Mouse (Mus musculus): ENCODE measurements around the gene Kcnj12.

Gene Kcnj12

GRCm38 (mm10) chr11:61022550-61023391 lies at the start of gene Kcnj12:
Kcnj12 (plus strand) TSS chr11:61022564.
- DNase-seq (ENCODE audit: low spot score), result no peak

DNA sequence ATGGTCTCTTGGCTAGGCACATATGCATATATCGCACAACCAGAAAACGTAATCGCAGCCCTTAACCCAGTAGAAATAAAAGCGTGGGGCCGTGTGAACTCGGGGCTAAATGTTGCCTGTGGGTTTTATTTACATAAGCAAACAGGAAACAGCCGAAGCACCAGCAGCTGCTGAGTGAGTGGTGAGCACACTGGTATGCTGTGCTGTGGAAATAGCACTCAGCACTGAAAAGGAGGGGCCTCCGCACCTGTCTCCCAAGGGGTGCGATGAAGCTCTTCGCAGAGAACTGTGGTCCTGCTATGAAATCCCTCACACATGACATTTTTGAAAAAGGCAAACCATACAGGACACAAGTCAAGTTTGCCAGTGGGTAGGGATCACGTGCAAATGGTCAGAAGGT lies 47.3 kb upstream of the Kcnj12 start:
- no peak for DNase-seq (ENCODE audit: low spot score)

GRCm38 (mm10) chr11:60976234-60976633 lies 46.1 kb upstream of the Kcnj12 start:
- DNase-seq (ENCODE audit: low spot score), result no peak

GRCm38 (mm10) chr11:60976742-60977141 lies 45.6 kb upstream of the Kcnj12 start:
- DNase-seq (ENCODE audit: low spot score), result peak; percentile 26

GRCm38 (mm10) chr11:60977153-60977552 lies 45.2 kb upstream of the Kcnj12 start:
- no peak for DNase-seq (ENCODE audit: low spot score)

DNA sequence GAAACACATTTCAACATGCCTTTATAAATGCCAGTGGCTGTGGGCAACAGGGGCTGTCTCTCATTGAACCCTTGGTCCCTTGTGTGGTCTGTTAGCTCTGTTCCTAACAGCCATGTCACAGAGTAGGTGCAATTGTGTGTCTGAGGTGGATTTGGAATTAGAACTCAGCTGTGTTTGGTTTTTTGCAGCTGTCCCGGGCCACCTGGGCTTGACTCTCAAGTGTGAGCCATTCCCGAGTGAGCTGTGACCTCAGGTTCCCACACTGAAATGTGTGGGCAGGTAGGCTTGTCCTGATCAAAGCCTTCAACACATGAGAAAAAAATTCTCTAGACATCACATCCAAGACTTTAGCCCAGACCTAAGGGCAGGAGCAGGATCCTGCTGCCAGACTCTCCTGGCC lies 43.7 kb upstream of the Kcnj12 start:
- DNase-seq (ENCODE audit: low spot score), result no peak

DNA sequence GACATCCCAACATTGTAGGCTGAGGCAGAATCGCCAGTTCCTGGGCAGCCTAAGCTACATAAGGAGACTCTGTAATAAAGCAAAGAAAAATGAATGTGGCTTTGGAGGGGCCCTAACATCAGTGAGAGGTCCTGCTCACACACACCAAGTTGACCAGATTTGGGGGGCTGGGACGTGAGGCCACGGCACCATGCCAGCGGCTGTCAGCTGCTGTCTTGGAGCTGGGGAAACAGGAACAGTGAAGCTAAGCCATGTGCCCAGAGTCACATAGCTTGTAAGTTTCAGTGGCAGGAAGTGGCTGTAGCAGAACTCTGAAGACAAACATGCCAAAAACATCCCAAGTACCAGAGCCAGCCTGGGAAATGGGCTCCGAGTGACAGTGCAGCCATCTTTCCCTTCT lies 42.6 kb upstream of the Kcnj12 start:
- DNase-seq (ENCODE audit: low spot score), result no peak

- no peak for DNase-seq (ENCODE audit: low spot score)
Observed at GRCm38 (mm10) chr11:60981693-60982486, 40.5 kb upstream of the Kcnj12 start.

- no peak for DNase-seq (ENCODE audit: low spot score)
Observed at GRCm38 (mm10) chr11:60984912-60985558, 37.3 kb upstream of the Kcnj12 start.

DNA sequence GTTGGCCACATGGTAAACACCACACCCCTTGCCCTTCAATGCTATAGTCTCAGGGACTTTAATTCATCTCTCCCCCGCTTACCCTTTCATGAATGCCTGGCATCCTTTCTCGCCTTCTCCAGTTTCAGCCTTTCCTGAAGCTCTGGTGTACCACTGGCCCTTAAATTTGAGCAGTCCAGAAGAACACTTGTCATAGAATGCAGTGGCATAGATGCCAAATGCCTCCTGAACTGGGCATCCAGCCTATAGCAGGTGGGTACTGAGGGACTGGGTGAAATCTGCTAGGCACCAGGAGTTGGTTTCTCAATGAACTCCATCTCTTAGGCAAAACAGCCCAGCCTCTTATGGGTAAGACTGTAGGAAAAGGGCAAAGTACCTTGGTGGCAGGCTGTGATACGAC lies 31.9 kb upstream of the Kcnj12 start:
- no peak for DNase-seq (ENCODE audit: low spot score)

DNA sequence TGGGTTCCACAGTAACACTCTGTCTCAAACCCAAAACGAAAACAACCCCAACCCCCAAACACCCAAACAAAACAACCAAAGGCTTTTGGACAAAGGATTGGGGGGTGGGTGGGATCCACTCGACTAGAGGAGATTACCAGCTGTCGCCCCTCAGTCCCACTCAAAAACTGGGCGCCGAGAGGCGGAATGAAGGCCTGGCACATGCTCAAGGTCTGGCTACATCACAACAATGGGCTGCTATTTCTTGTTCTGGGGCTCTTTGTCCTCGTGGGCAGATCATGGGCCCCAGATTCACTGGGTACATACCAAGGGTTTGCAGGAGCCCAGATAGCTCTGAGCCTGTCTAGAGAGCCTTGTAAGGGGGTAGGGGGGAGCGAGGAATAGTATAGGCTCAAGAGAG lies 19.6 kb upstream of the Kcnj12 start:
- no peak for DNase-seq (ENCODE audit: low spot score)

DNA sequence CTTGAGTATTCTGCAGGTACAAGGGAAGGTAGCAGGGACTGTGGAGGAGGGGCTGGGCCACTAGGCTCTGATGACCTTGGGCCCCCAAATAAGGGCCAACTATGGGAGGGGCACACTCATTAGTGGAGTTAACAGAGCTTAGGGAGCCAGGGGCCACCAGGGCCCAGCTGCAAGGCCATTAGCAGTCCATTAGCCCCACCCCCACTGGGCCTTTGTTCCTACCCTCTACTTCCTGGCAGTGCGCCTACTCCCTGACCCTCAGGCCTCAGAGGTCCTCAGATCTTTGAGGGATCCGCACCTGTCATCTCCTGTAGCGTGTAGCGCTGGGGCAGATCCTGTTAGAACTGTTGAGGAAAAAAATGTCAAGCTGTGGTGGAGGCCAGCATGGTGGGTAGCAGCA lies 18.3 kb upstream of the Kcnj12 start:
- DNase-seq (ENCODE audit: low spot score), result no peak

GRCm38 (mm10) chr11:61004781-61005180 lies 17.6 kb upstream of the Kcnj12 start:
- DNase-seq (ENCODE audit: low spot score), result no peak

- DNase-seq (ENCODE audit: low spot score), result no peak
Observed at GRCm38 (mm10) chr11:61005345-61005744, 17.0 kb upstream of the Kcnj12 start.

- DNase-seq (ENCODE audit: low spot score), result no peak
Observed at GRCm38 (mm10) chr11:61011736-61012294, 10.5 kb upstream of the Kcnj12 start.

DNA sequence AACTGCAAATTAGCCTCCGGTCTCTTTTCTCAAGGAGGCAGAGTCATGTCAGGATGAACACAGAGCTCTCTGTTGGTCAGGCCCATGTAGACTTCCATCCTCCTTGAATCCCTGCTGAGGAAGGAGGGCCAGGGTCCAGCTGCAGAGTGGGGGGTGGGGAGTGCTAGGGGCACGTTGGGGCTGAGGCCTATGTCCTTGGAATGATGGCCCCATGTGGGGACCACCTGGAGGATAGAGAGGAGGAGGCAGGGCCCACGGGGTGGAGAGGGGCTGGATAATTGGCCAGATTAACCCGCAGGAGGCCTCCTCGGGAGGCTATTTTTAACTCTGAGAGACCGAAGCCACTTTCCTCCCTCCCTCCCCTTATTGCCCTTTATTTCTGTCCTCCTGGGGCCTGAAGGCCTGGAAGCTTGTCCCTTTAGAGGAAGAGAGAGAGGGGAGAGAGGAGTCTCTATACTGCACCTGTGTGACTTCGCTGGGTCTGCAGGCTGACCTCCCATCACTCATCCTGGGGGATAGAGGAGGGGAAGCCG lies 5.4 kb upstream of the Kcnj12 start:
- DNase-seq (ENCODE audit: low spot score), result no peak

DNA sequence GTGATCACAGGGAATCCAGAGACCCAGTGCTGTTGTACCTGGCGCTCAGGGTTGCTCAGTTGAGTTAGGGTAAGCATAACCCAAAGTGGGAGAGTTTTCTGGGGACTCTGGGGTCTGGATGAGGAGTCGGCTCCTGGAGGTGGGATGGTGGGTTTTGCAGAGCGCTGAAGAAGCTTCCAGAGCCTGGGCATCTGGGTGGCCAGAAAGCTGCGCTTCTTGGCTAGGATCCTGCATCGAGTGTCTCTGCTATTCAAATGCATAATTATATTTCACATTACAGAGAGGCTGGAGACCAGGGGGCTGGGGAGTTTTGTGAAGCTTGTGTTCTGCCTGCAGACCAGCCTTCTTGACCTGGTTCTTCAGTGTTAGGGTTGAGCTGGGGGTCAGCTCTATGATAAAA lies 1.2 kb upstream of the Kcnj12 start:
- no peak for DNase-seq (ENCODE audit: low spot score)

- no peak for DNase-seq (ENCODE audit: low spot score)
Observed at GRCm38 (mm10) chr11:61021676-61022549, 451 bp upstream of the Kcnj12 start.

- DNase-seq (ENCODE audit: low spot score), result no peak
Observed at GRCm38 (mm10) chr11:61023416-61024200, 1.2 kb downstream of the Kcnj12 start.

DNA sequence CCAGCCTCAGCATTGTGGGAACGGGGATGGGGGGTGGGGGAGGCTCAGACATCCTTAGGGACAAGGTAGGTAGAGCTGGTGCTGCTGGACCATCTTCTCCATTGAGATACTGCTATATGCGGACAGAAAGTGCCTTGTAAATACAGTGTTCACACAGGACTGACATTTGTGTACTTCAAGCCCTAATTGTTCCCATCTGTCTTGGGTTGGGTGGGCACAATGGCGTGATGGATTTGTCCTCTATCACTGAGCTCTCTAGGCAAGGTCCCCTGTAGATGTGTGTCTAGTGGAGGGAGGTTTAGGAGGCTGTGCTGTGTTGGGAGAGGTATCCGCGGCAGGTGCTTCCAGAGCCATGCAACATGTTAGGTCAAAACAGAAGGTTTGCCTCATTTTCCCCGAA lies 2.0 kb downstream of the Kcnj12 start:
- DNase-seq (ENCODE audit: low spot score), result no peak
